Mouse (Mus musculus) layer of hippocampus, adult 18-20 months (tissue): ENCODE results near the gene Dio1. TPM values are rescaled to one million over a fixed set of nuclear protein-coding genes. Genes with fewer than 3 reads are reported as not detected.

Experiments used
- DNase-seq, 2 experiments: peaks; one replicate each; pipeline ENCODE4 v3.0.0; 2022; ENCODE audit warnings: low spot score in 2 of 2
- total RNA-seq, 2 experiments: library from RNA; stranded (reverse); gene quantifications; 2 replicates each; pipeline ENCODE4 v1.2.3; 2021

The Dio1 gene
- total RNA-seq, 2 experiments from 2014 or later, result not detected

DNA sequence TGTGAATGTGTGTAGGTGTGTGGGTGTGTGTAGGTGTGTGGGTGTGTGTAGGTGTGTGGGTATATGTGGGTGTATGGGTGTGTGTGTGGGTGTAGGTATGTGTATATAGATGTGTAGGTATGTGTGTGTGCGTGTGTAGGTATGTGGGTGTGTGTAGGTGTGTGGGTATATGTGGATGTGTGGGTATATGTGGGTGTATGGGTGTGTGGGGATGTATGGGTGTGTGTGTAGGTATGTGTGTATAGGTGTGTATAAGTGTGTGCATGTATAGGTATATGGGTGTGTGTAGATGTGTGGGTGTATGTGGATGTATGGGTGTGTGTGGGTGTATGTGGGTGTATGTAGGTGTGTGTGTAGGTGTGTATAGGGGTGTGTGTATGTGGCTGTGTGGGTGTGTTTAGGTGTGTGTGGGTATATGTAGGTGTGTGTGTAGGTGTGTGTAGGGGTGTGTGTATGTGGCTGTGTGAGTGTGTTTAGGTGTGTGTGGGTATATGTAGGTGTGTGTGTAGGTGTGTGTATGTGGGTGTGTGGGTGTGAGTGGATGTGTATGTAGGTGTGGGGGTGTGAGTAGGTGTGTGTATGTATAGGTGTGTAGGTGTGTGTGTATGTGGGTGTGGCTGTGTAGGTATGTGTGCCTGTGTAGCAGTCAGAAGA is 5.9 kb downstream of the Dio1 start:
- DNase-seq, result no peak

GRCm38 (mm10) chr4:107300371-107300770 is 6.6 kb downstream of the Dio1 start:
- DNase-seq, result no peak

- no peak for DNase-seq
Measured at GRCm38 (mm10) chr4:107299779-107300340, 7.1 kb downstream of the Dio1 start.

GRCm38 (mm10) chr4:107298071-107298606 is 8.8 kb downstream of the Dio1 start:
- DNase-seq, result no peak

DNA sequence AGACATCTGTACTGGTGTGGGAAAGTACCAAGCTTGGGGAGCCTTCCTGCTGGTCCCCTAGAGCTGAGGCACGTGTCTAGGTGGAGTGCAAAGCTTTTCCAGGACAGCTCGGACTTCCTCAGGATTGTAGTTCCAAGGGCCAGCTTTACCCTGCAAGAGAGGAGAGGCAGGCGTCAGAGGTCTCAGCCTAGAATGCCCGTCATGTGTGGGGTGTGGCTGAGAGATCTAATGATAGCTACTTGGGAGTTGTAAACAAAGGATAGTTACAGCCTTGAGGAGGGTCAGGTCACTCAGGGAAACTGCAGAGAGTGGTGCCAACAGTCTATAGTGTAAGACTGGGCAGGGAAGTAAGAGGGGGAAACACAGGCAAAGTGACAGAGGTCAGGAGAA is 14.7 kb downstream of the Dio1 start:
- DNase-seq, result no peak

- DNase-seq, result peak; percentile 21 to 68
Measured at GRCm38 (mm10) chr4:107291611-107292272, 15.2 kb downstream of the Dio1 start.

DNA sequence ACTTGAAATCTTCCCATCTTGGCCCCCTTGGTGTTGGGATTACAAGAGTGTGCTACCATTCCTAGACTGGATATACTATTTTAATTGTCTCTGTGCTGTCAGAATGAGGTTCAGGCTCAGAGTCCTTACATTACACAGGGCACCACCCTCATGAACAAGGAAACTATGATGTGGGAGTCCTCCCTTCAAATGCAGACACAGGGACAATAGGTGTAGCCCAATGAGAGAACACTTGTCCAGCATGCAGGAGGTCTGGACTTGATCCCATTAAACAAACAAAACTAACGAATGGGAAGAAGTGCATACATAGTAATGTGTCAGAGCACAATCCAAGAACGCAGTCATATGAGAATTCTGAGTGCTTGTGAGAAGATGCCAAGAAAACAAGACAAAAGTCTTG is 19.5 kb downstream of the Dio1 start:
- DNase-seq, result no peak

DNA sequence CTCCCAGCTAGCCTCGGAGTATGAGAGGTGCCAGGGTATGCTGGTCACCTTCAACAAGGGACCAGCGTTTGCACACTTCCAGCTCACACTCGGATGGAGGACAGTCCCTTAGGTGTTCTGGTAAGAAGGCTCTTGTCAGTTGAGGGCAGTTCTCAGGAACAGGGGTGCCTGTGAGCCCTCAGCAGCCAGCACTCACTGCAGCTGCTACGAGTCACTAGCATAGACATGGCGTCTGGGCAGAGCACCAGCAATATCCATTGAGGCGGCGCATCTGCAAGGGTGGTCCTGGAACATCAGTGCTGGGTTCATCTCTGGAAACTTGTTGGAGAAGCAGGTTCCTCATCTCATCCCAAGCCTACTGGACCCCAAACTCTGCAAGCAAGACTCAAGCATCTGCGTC is 20.6 kb downstream of the Dio1 start:
- DNase-seq, result no peak

DNA sequence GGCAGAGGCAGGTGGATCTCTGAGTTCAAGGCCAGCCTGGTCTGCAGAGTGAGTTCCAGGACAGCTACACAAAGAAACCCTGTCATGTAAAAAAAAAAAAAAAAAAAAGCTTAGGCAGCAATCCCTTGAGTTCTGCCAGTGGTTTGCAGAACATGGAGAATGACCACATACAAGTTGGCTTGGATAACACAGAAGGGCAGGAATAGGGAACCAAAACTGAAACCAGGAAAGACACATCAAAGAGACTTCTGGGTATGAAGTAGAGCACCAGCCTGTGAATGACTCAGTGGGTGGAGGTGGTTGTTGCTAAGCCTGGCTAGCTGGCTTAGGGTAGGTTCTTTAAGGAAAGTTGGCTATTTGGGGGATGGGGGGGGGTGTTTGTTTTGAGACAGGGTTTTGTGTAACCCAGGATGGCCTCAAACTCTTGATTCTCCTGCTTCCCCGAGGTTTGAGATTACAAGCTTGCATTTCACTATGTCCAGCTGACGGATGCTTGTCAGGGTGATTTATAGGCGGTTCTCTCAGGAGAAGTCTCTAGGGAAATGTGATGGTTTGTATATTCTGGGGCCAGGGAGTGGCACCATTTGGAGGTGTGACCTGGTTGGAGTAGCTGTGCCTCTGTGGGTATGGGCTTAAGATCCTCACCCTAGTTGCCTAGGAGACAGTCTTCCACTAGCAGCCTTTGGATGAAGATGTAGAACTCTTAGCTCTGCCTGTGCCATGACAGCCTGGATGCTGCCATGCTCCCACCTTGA is 21.3 kb downstream of the Dio1 start:
- no peak for DNase-seq

DNA sequence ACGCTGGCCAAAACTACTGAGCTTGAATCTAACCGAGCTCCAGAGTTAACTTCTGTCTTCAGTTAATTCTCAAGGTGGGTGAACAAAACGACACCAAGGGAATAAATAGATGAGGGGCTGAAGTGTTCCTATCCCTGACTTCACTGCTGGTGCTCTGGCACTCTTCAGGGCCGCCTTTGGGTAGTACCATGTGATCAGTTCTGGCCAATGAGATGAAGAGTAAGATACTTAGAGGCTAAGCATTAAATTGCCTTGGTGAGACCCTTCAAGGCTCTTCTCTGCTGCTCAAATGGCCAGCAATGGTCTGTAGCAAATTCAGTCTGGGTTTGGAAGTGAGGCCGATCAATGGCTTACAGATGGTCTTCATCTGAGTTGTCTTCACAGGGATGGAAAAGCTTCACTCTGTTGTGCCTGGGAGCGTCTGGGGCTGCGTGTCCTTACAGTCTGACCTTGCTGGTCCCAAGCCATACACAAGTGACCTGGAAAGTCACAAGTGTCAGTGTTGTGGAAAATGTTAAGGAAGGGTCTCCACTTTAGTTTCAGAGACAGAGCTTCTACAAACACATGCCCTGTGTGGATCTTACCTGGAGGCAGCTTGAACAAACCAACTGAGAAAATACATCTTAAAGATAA is 26.0 kb downstream of the Dio1 start:
- DNase-seq, result no peak

GRCm38 (mm10) chr4:107278188-107278707 is 28.7 kb downstream of the Dio1 start:
- DNase-seq, result no peak

DNA sequence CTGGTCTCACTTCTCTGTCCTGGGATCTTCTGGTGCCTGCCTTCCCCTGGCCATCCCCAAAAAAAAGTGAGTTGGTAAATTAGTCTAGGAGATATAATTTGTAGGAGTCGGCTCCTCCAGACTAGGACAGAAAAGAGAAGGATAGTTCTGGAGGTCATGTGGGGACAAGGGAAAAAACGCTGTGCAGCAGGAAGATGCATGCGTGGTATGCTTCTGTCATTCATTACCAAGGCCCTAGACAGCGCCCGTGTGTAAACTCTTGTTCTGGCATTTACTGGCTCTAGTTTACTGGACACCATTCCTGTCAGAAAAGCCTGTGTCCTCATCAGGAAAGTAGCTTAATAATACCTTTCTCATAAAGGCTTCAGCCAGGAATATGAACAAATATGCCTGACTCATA is 32.5 kb downstream of the Dio1 start:
- DNase-seq, result no peak

- peak in 1 of 2 experiments; percentile 51 for DNase-seq
Measured at GRCm38 (mm10) chr4:107273683-107274082, 33.3 kb downstream of the Dio1 start.

DNA sequence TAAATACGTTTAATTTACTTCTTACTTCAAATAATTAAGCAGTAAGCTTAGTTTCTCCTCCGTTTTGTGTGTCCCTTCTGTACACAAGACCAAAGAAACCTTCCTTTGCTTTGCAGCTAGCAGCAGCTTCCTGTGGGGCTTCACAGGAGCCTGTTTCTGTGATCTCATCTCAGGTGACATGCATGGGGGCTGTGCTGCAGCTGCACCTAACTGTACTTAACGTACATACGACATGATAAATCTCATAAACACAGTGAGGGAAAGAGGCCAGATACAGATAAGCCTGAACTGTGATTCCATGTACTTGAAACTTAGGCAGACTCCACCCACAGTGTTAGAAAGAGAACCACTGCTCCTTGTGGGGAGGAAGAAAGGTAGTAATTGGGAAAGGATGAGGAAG is 47.0 kb downstream of the Dio1 start:
- DNase-seq, result no peak

DNA sequence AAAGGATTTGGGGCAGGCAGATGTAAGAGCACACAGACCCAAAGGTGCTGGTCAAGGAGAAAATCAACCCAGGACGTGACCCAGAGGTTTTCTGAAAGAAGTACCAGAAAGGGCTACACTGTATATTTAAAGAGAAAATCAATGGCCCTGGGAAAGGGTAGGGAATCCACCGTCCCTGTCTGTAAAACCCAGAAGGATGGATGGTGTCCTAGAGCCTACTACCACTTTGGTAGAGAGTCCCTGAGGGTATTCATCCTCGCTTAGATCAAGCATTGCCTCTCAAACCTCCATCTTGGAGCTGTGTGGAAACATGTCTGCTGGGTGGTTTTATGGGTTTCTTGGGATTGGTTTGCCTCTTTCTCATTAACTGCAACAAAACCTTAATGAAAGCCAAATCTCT is 52.6 kb downstream of the Dio1 start:
- no peak for DNase-seq

DNA sequence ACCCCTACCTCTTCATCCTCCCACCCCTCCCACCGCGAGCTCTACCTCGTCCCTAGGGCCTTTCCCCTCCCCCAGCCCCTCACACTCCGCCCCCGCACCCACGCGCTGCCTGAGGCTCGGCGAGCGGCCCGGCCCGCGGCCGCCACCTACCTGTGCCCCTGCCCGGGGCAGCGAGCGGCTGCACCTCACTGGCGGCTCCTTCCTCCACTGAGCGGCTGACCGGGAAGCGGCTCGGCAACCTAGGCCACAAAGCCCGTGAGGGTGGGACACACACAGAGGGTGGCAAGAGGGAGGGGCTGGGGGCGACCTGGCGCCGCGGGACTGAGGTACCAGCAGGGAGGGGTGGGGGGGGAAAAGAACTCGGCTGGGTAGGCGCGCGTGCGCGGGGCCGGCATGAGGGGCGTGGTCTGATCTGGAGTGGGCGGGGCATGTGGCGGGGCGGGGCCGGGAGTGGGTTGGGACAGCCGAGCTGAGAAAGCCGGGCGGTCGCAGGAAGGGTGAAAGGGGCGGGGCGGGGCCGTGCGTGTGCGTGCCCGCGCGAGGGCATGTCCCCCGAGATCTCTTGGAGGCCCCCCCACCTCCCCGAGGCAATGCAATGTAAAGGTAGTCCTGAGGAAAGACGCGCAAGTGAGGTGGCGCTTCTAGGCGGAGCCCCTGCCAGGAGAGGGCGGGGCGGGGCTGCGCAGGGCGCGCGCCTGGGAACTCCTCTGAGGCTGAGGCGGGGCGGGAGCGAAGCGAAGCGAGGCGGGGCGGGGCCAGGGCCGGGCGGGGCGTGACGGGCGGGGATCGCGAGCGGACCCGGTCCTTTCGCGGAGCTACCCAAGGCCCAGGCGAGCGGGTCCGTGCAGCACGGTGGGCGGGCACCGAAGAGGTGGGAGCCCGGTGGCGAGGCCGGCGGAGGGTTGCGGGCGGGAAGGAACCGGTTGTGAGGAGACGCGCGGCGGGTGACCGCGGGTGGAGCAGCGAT is 53.6 kb downstream of the Dio1 start, which contains the start of the genes Lrrc42 and Hspb11:
Gene Lrrc42, minus strand, starts transcription at position 408 of the 967 bp plus-strand sequence.
Gene Hspb11, plus strand, starts transcription at position 469 of the 967 bp plus-strand sequence.
- DNase-seq, result peak; percentile 88 to 94

- no peak for DNase-seq
Measured at GRCm38 (mm10) chr4:107252522-107252921, 54.4 kb downstream of the Dio1 start.

- DNase-seq, result peak in 1 of 2 experiments; percentile 81
Measured at GRCm38 (mm10) chr4:107250494-107250893, 56.5 kb downstream of the Dio1 start.

DNA sequence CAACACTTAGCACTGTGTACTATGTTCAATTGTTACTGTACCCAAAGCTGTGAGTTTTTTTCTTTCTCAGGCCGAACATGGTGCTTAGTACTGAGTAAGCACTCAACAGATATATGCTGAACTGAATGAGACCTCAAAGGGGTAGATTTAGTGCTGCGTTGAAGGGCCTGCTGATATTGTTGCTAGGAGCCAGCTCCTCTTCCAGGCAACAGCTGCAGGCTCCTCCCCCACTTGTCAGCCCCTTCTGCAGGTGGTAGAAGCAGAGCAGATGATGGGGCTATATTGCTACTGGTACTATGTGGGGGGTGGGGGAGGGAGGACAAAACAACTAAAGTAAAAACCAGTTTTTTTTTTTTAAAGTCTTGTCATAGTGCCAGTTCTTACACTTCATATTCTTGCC is 57.5 kb downstream of the Dio1 start:
- DNase-seq, result no peak

DNA sequence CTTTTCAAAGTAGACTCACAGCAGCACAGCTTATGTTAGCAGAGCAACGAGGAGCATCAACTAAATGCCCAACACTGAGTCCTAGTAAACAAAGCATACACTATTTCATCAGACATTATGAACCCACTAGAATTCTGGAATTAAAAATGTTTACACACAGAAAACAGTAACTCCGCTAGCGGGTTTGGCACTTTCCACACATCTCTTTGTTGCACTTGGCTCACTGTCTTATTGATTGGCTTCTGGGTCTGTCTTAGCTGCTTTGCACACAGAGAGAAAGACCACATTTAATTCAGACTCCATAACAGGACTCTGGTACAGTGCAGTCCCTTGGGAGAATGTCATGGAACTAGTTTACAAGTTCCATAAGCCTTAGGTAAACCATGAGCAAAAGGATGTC is 58.9 kb downstream of the Dio1 start:
- DNase-seq, result no peak
